Mouse (Mus musculus): ENCODE data around the gene Rdh13. TPM values are rescaled to one million over a fixed set of nuclear protein-coding genes. Genes with fewer than 3 reads are reported as not detected.

Gene Rdh13
- total and polyA plus RNA-seq, 3 experiments = 16.4 to 20.9 (median 17.6) TPM

DNA sequence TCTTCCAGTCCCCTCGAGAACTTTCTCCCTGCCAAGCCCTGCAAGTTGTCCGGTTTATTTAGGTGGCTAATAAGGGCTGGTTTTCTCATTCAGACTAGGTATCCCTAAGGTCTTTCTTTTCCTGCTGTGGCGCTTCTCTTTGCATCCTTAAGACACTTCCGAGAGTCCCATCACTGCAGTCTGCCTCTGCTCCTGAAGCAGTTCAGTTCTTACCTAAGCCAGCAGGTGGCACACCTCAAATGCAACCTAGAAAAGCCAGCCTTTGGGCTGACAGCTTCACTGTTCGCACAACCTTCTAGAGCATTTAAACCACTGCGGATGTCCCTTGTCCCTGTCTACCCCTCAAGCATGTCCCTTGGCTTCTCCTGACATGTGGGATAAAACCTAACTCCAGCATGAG lies 34.2 kb upstream of the Rdh13 start:
- dilution Hi-C loops (cut with MboI; ENCODE audit: extremely low pct_ligation_motif_present, extremely low pct_unique_long_range_greater_than_20kb, low sequenced_read_pairs) = no loop called here
- H3K36me3 ChIP-seq (replicated peaks in 1 of 2; ENCODE audit: control insufficient read depth in 1 of 2, insufficient read depth in 1 of 2, low read length in 1 of 2) = peaks cover 59 to 91% of the 10 kb centered on the region in 2 experiments

DNA sequence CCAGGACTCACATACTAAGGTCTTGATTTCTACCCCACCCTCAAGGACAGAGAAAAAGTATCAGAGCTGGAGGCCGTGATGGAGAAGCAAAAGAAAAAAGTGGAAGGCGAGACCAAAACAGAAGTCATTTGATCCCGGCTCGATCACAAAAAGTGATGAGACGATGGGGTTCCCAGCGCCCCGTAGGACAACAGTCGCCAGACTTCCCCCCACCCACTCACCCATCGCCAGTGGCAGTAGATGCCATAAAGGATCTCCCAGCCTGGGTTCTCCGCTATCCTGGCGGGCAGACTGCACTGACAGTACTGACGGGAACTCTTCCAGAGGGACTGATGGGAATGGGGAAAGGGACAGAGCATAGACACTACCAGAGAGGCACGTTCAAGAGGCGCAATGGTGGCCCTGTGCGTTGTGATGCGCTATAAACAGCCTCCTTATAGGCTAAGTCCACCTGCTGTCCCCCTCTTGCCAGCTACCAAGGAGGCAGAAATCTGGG lies 33.4 kb upstream of the Rdh13 start:
- Histone ChIP-seq H3K36me3 (replicated peaks in 1 of 2; ENCODE audit: control insufficient read depth in 1 of 2, insufficient read depth in 1 of 2, low read length in 1 of 2) (peaks cover 52 to 85% of the 10 kb centered on the region in 2 experiments), H3K27ac (ENCODE audit: insufficient read depth, low read depth) (no peak overlapping the region), H3K9me3 (replicated peaks; ENCODE audit: low read length) (no peaks in the 10 kb centered on the region), H3K9ac (ENCODE audit: insufficient read depth, low read depth) (no peak overlapping the region), H3K4me1 (ENCODE audit: control insufficient read depth in 1 of 2, insufficient read depth in 2 of 2) (no peaks in the 10 kb centered on the region), H3K27me3 (replicated peaks) (no peaks in the 10 kb centered on the region), H3K79me2 (replicated peaks; ENCODE audit: control insufficient read depth, extremely low read depth, insufficient read depth, poor library complexity, severe bottlenecking) (no peaks in the 10 kb centered on the region), H3K4me3 (replicated peaks in 1 of 3; ENCODE audit: low read depth in 2 of 3, low read length in 2 of 3, poor library complexity in 1 of 3) (no peak overlapping the region), H3K4me2 (ENCODE audit: insufficient read depth, low read depth, poor library complexity, severe bottlenecking) (no peak overlapping the region)
- no peak for DNase-seq (ENCODE audit: extremely low read depth)
- TF ChIP-seq IRF4 (IDR thresholded peaks at IDR 0.05; ENCODE audit: low read depth, low read length) = no peak
- no peak for TF ChIP-seq MAX (IDR thresholded peaks at IDR 0.05; ENCODE audit: low read length)
- TF ChIP-seq UBTF (IDR thresholded peaks at IDR 0.05; ENCODE audit: low read depth, low read length) = no peak
- no peak for TF ChIP-seq TCF12 (IDR thresholded peaks at IDR 0.05; ENCODE audit: low read depth, low read length)
- TF ChIP-seq ELF1 (IDR thresholded peaks at IDR 0.05; ENCODE audit: low read depth, low read length) = no peak
- TF ChIP-seq POLR2A (IDR thresholded peaks at IDR 0.05; ENCODE audit: low read depth, low read length) = no peak
- TF ChIP-seq NRF1 (IDR thresholded peaks at IDR 0.05; ENCODE audit: low read depth, low read length) = no peak
- no peak for TF ChIP-seq PAX5 (IDR thresholded peaks at IDR 0.05; ENCODE audit: low read length)
- no peak for TF ChIP-seq MYC (IDR thresholded peaks at IDR 0.05; ENCODE audit: low read depth, low read length)
- in situ Hi-C loops (cut with MboI; ENCODE audit: low pct_ligation_motif_present, low pct_unique_long_range_greater_than_20kb, low sequenced_read_pairs) (loop anchor here (5.0 kb wide), 1 partner anchor 48 kb away; no protein-coding TSS in a partner anchor), dilution Hi-C loops (cut with MboI; ENCODE audit: extremely low pct_ligation_motif_present, extremely low pct_unique_long_range_greater_than_20kb, low sequenced_read_pairs) (no loop called here)

More for the DNA sequence above, 34.2 kb upstream of the Rdh13 start:
- Histone ChIP-seq H3K79me2 (replicated peaks; ENCODE audit: control insufficient read depth, extremely low read depth, insufficient read depth, poor library complexity, severe bottlenecking) (no peaks in the 10 kb centered on the region), H3K4me3 (replicated peaks in 1 of 3; ENCODE audit: low read depth in 2 of 3, low read length in 2 of 3, poor library complexity in 1 of 3) (no peak overlapping the region), H3K27ac (ENCODE audit: insufficient read depth, low read depth) (no peak overlapping the region), H3K4me1 (ENCODE audit: control insufficient read depth in 1 of 2, insufficient read depth in 2 of 2) (no peaks in the 10 kb centered on the region), H3K9ac (ENCODE audit: insufficient read depth, low read depth) (no peak overlapping the region), H3K4me2 (ENCODE audit: insufficient read depth, low read depth, poor library complexity, severe bottlenecking) (no peak overlapping the region), H3K27me3 (replicated peaks) (no peaks in the 10 kb centered on the region), H3K9me3 (replicated peaks; ENCODE audit: low read length) (no peaks in the 10 kb centered on the region)
- DNase-seq (ENCODE audit: extremely low read depth) = peak; percentile 45
- TF ChIP-seq SMC3 (IDR thresholded peaks at IDR 0.05; ENCODE audit: low read depth, low read length) = peak; percentile 68
- no peak for TF ChIP-seq BHLHE40 (IDR thresholded peaks at IDR 0.05; ENCODE audit: low read depth, low read length)
- TF ChIP-seq RAD21 (IDR thresholded peaks at IDR 0.05; ENCODE audit: low read depth, low read length) = peak; percentile 22
- peak; percentile 43 to 66 for TF ChIP-seq CTCF (conservative IDR thresholded peaks at IDR 0.05 in 1 of 2, IDR thresholded peaks at IDR 0.05 in 1 of 2; ENCODE audit: low read depth in 2 of 2, low read length in 2 of 2)
- in situ Hi-C loops (cut with MboI; ENCODE audit: low pct_ligation_motif_present, low pct_unique_long_range_greater_than_20kb, low sequenced_read_pairs) = loop anchor here (5.0 kb wide), 1 partner anchor 48 kb away; no protein-coding TSS in a partner anchor
